Mouse (Mus musculus) midbrain, embryonic 11.5 days (tissue): ENCODE results near the gene Ppox. TPM values are rescaled to one million over a fixed set of nuclear protein-coding genes. Genes with fewer than 3 reads are reported as not detected.

ENCODE experiments used
- ATAC-seq: fragments of 200-750 bp; cut with Nextera tagmentation; 2 replicates; pipeline ENCODE4 v1.8.0; 2017; ENCODE audit warnings: moderate TSS enrichment, moderate library complexity; ENCODE audit not compliant: low FRiP score
- DNase-seq: peaks from one replicate; pipeline ENCODE4 v3.0.0; 2015; ENCODE audit warnings: low spot score; ENCODE audit errors: missing footprints
- H3K27ac ChIP-seq: fragments of 300-500 bp; sonication (generic); 2 replicates; pipeline ENCODE4 v1.5.1; 2014; ENCODE audit warnings: low read depth, low read length
- H3K27me3 ChIP-seq: fragments of 300-500 bp; sonication (generic); 2 replicates; pipeline ENCODE4 v1.6.1; 2014; ENCODE audit warnings: mild to moderate bottlenecking, low read length, moderate library complexity, mixed read lengths; ENCODE audit not compliant: control insufficient read depth, insufficient read depth
- H3K36me3 ChIP-seq: fragments of 300-500 bp; sonication (generic); 2 replicates; pipeline ENCODE4 v1.6.1; 2014; ENCODE audit warnings: mild to moderate bottlenecking, low read length, moderate library complexity, mixed read lengths; ENCODE audit not compliant: control insufficient read depth, insufficient read depth
- H3K4me1 ChIP-seq: fragments of 300-500 bp; sonication (generic); 2 replicates; pipeline ENCODE4 v1.6.1; 2014; ENCODE audit warnings: low read length; ENCODE audit not compliant: control insufficient read depth, insufficient read depth
- H3K4me2 ChIP-seq: fragments of 300-500 bp; sonication (generic); 2 replicates; pipeline ENCODE4 v1.6.1; 2014; ENCODE audit warnings: mild to moderate bottlenecking, moderate library complexity
- H3K4me3 ChIP-seq: fragments of 300-500 bp; sonication (generic); 2 replicates; pipeline ENCODE4 v1.5.1; 2014; ENCODE audit warnings: low read depth, low read length
- H3K9ac ChIP-seq: fragments of 300-500 bp; sonication (generic); 2 replicates; pipeline ENCODE4 v1.6.1; 2014; ENCODE audit warnings: low read length
- H3K9me3 ChIP-seq: fragments of 300-500 bp; sonication (generic); 2 replicates; pipeline ENCODE4 v1.6.1; 2016; ENCODE audit warnings: low read length; ENCODE audit not compliant: control insufficient read depth
- WGBS: fragments of 180-500 bp; shearing (Covaris S2); extraction: QIAGEN DNeasy Blood & Tissue Kit; methylation state at CpG from one replicate; pipeline ENCODE4 v1.1.7; 2014; 5-methylcytosine and 5-hydroxymethylcytosine counted together
- polyA plus RNA-seq: library from polyadenylated mRNA; unstranded; fragments of >200 nt; fragmentation: Nextera tagmentation; extraction: Ambion mirVana; gene quantifications from 2 replicates; pipeline ENCODE4 v1.2.1, GENCODE M21; 2014

Ppox gene
- polyA plus RNA-seq, 1 experiment from 2014 or later: 56.3 TPM

GRCm38 (mm10) chr1:171281528-171281923 lies 540 bp upstream of the Ppox start:
- H3K36me3 ChIP-seq: peaks cover 14% of the 10 kb centered on the region
- peak; percentile 60 for ATAC-seq
- DNase-seq: peak; percentile 99
- H3K27ac ChIP-seq: peak overlapping the region; percentile 49; the same call in 1 of the 2 replicates
- peak overlapping the region; percentile 61 for H3K4me2 ChIP-seq
- H3K4me1 ChIP-seq: peaks cover 12% of the 10 kb centered on the region
- WGBS: 1% methylated on average over 10 of the region's 10 CpGs
- peak overlapping the region; percentile 63 for H3K9ac ChIP-seq
- H3K9me3 ChIP-seq: no peaks in the 10 kb centered on the region
- no peaks in the 10 kb centered on the region for H3K27me3 ChIP-seq
- H3K4me3 ChIP-seq: peak overlapping the region; percentile 69

- no peak overlapping the region for H3K27ac ChIP-seq
- ATAC-seq: no peak; the same call in 1 of the 2 replicates
- 2% methylated on average over 25 of the region's 25 CpGs for WGBS
- H3K4me3 ChIP-seq: peak overlapping the region; percentile 69
- H3K27me3 ChIP-seq: no peaks in the 10 kb centered on the region
- peaks cover 17% of the 10 kb centered on the region for H3K36me3 ChIP-seq
- no peaks in the 10 kb centered on the region for H3K9me3 ChIP-seq
- no peak for DNase-seq
- peak overlapping the region; percentile 85 for H3K9ac ChIP-seq
- H3K4me1 ChIP-seq: peaks cover 8% of the 10 kb centered on the region
- H3K4me2 ChIP-seq: peak overlapping the region; percentile 86
Observed at GRCm38 (mm10) chr1:171280250-171280915, 603 bp downstream of the Ppox start.

GRCm38 (mm10) chr1:171279721-171280120 lies 1.3 kb downstream of the Ppox start:
- Histone ChIP-seq H3K4me2 (peak overlapping the region; percentile 86), H3K36me3 (peaks cover 17% of the 10 kb centered on the region), H3K27ac (no peak overlapping the region), H3K9ac (peak overlapping the region; percentile 85), H3K4me3 (peak overlapping the region; percentile 69; the same call in 1 of the 2 replicates), H3K9me3 (no peaks in the 10 kb centered on the region), H3K4me1 (peaks cover 8% of the 10 kb centered on the region), H3K27me3 (no peaks in the 10 kb centered on the region)
- WGBS: 53% methylated on average over 5 of the region's 5 CpGs
- ATAC-seq: no peak
- no peak for DNase-seq

- Histone ChIP-seq H3K9me3 (no peaks in the 10 kb centered on the region), H3K4me3 (0 out of 2 replicates have a peak overlapping the region, but pooled peaks have one; percentile 2), H3K27ac (no peak overlapping the region), H3K27me3 (no peaks in the 10 kb centered on the region), H3K4me2 (no peak overlapping the region), H3K9ac (no peak overlapping the region), H3K4me1 (peaks cover 8% of the 10 kb centered on the region), H3K36me3 (peaks cover 17% of the 10 kb centered on the region)
- ATAC-seq (no peak), DNase-seq (no peak)
- WGBS: 90% methylated on average over 14 of the region's 14 CpGs
Observed at GRCm38 (mm10) chr1:171279012-171279705, 1.8 kb downstream of the Ppox start.

GRCm38 (mm10) chr1:171278436-171278835 lies 2.5 kb downstream of the Ppox start:
- H3K9ac ChIP-seq: no peak overlapping the region
- H3K27me3 ChIP-seq: no peaks in the 10 kb centered on the region
- H3K4me3 ChIP-seq: no peak overlapping the region
- peaks cover 17% of the 10 kb centered on the region for H3K36me3 ChIP-seq
- H3K4me2 ChIP-seq: no peak overlapping the region
- H3K9me3 ChIP-seq: no peaks in the 10 kb centered on the region
- peaks cover 8% of the 10 kb centered on the region for H3K4me1 ChIP-seq
- DNase-seq (no peak), ATAC-seq (no peak)
- 96% methylated on average over 8 of the region's 8 CpGs for WGBS
- H3K27ac ChIP-seq: no peak overlapping the region

- DNase-seq (no peak), ATAC-seq (no peak)
- H3K4me2 ChIP-seq: no peak overlapping the region
- no peak overlapping the region for H3K27ac ChIP-seq
- H3K9me3 ChIP-seq: no peaks in the 10 kb centered on the region
- WGBS: 88% methylated on average over 10 of the region's 10 CpGs
- peaks cover 17% of the 10 kb centered on the region for H3K36me3 ChIP-seq
- no peak overlapping the region for H3K4me3 ChIP-seq
- peaks cover 8% of the 10 kb centered on the region for H3K4me1 ChIP-seq
- no peaks in the 10 kb centered on the region for H3K27me3 ChIP-seq
- H3K9ac ChIP-seq: no peak overlapping the region
Observed at GRCm38 (mm10) chr1:171277736-171278135, 3.2 kb downstream of the Ppox start.

GRCm38 (mm10) chr1:171276110-171276748 lies 4.8 kb downstream of the Ppox start:
- no peaks in the 10 kb centered on the region for H3K27me3 ChIP-seq
- DNase-seq (no peak), ATAC-seq (no peak)
- H3K4me3 ChIP-seq: no peak overlapping the region
- peaks cover 17% of the 10 kb centered on the region for H3K36me3 ChIP-seq
- H3K27ac ChIP-seq: no peak overlapping the region
- H3K9ac ChIP-seq: no peak overlapping the region
- WGBS: 93% methylated on average over 14 of the region's 14 CpGs
- no peaks in the 10 kb centered on the region for H3K9me3 ChIP-seq
- H3K4me2 ChIP-seq: no peak overlapping the region
- H3K4me1 ChIP-seq: peaks cover 8% of the 10 kb centered on the region

- H3K4me1 ChIP-seq: peaks cover 11% of the 10 kb centered on the region
- no peaks in the 10 kb centered on the region for H3K9me3 ChIP-seq
- no peaks in the 10 kb centered on the region for H3K27me3 ChIP-seq
- DNase-seq (no peak), ATAC-seq (no peak)
- H3K9ac ChIP-seq: no peak overlapping the region
- no peak overlapping the region for H3K4me2 ChIP-seq
- 84% methylated on average over 11 of the region's 11 CpGs for WGBS
- H3K36me3 ChIP-seq: peaks cover 17% of the 10 kb centered on the region
- H3K27ac ChIP-seq: no peak overlapping the region
- no peak overlapping the region for H3K4me3 ChIP-seq
Observed at GRCm38 (mm10) chr1:171275144-171275734, 5.7 kb downstream of the Ppox start.
